Mouse (Mus musculus) MEL (cell line): ENCODE measurements around the gene Tlr12. TPM values are rescaled to one million over a fixed set of nuclear protein-coding genes. Genes with fewer than 3 reads are reported as not detected.

Experiments used
- DNase-seq: peaks from one replicate; pipeline ENCODE4 v3.0.0; 2011; ENCODE audit warnings: low read depth, low spot score
- H3K27ac ChIP-seq: 2 replicates; pipeline ENCODE4 v1.5.1; 2012; ENCODE audit warnings: low read depth, mild to moderate bottlenecking, control low read depth, low read length, moderate library complexity; ENCODE audit not compliant: control insufficient read depth
- H3K27me3 ChIP-seq, 2 experiments: fragments of 150-350 bp in 1 of 2; sonication (generic) in 1 of 2; 2 replicates each; pipeline ENCODE4 v1.6.1; 2012; ENCODE audit warnings: low read length in 2 of 2, mild to moderate bottlenecking in 2 of 2, improper control_type of control experiment in 1 of 2, moderate library complexity in 1 of 2; ENCODE audit not compliant: insufficient read depth in 2 of 2, control insufficient read depth in 1 of 2
- H3K36me3 ChIP-seq, 2 experiments: 2 replicates each; pipeline ENCODE4 v1.6.1; 2012 to 2014; ENCODE audit warnings: low read length in 2 of 2, improper control_type of control experiment in 1 of 2, inconsistent platforms in 1 of 2, mild to moderate bottlenecking in 1 of 2; ENCODE audit not compliant: insufficient read depth in 2 of 2, control insufficient read depth in 1 of 2
- H3K4me1 ChIP-seq, 2 experiments: fragments of 150-350 bp in 1 of 2; sonication (generic) in 1 of 2; 2 replicates each; pipeline ENCODE4 v1.6.1; 2012; ENCODE audit warnings: low read length in 2 of 2, improper control_type of control experiment in 1 of 2, mild to moderate bottlenecking in 1 of 2; ENCODE audit not compliant: insufficient read depth in 2 of 2, control insufficient read depth in 1 of 2
- H3K4me3 ChIP-seq, 2 experiments: fragments of 150-350 bp in 1 of 2; sonication (generic) in 1 of 2; 2 replicates each; pipeline ENCODE4 v1.5.1; 2012; ENCODE audit warnings: low read depth in 2 of 2, low read length in 2 of 2, mild to moderate bottlenecking in 2 of 2, moderate library complexity in 2 of 2, control low read depth in 1 of 2, improper control_type of control experiment in 1 of 2; ENCODE audit not compliant: control insufficient read depth in 1 of 2, insufficient read depth in 1 of 2
- H3K79me2 ChIP-seq: 2 replicates; pipeline ENCODE4 v1.6.1; 2012; ENCODE audit warnings: mild to moderate bottlenecking, low read length, moderate library complexity; ENCODE audit not compliant: control insufficient read depth, poor library complexity, insufficient read depth
- H3K9ac ChIP-seq: 2 replicates; pipeline ENCODE4 v1.6.1; 2012; ENCODE audit warnings: low read depth, mild to moderate bottlenecking, control low read depth, low read length, moderate library complexity; ENCODE audit not compliant: control insufficient read depth, poor library complexity, severe bottlenecking
- H3K9me3 ChIP-seq: fragments of 150-350 bp; sonication (generic); replicated peaks from 2 replicates; pipeline ENCODE4 v1.6.1; 2012; ENCODE audit warnings: mild to moderate bottlenecking, low read length, improper control_type of control experiment, moderate library complexity; ENCODE audit not compliant: insufficient read depth
- CHD2 ChIP-seq: IDR thresholded peaks from 2 replicates; pipeline ENCODE4 v1.6.1; 2011; ENCODE audit warnings: low read length, improper control_type of control experiment
- CTCF ChIP-seq, 3 experiments: IDR thresholded peaks in 2 of 3; conservative IDR thresholded peaks in 1 of 3; 2 replicates each; pipeline ENCODE4 v1.5.1; 2011 to 2012; ENCODE audit warnings: low read length in 3 of 3, low read depth in 2 of 3, mild to moderate bottlenecking in 2 of 3, improper control_type of control experiment in 1 of 3, inconsistent platforms in 1 of 3, mixed read lengths in 1 of 3, moderate library complexity in 1 of 3; ENCODE audit not compliant: control insufficient read depth in 1 of 3, insufficient read depth in 1 of 3, poor library complexity in 1 of 3, severe bottlenecking in 1 of 3
- EP300 ChIP-seq, 2 experiments: IDR thresholded peaks; 2 replicates each; pipeline ENCODE4 v1.6.1; 2011; ENCODE audit warnings: improper control_type of control experiment in 2 of 2, low read length in 2 of 2, low read depth in 1 of 2, mild to moderate bottlenecking in 1 of 2
- GABPA ChIP-seq: IDR thresholded peaks from 2 replicates; pipeline ENCODE4 v1.6.1; 2012; ENCODE audit warnings: low read depth, mild to moderate bottlenecking, inconsistent platforms, low read length, improper control_type of control experiment, moderate library complexity
- HCFC1 ChIP-seq: IDR thresholded peaks from 2 replicates; pipeline ENCODE4 v1.6.1; 2012; ENCODE audit warnings: low read depth, mild to moderate bottlenecking, inconsistent platforms, low read length, improper control_type of control experiment, moderate library complexity
- JUND ChIP-seq: IDR thresholded peaks from 2 replicates; pipeline ENCODE4 v1.6.1; 2011; ENCODE audit warnings: low read depth, mild to moderate bottlenecking, improper control_type of control experiment, low read length
- MAFK ChIP-seq: IDR thresholded peaks from 2 replicates; pipeline ENCODE4 v1.6.1; 2011; ENCODE audit warnings: low read depth, mild to moderate bottlenecking, low read length, improper control_type of control experiment, borderline replicate concordance
- MAX ChIP-seq: IDR thresholded peaks from 2 replicates; pipeline ENCODE4 v1.6.1; 2011; ENCODE audit warnings: low read length, improper control_type of control experiment
- MEF2A ChIP-seq: IDR thresholded peaks from 2 replicates; pipeline ENCODE4 v1.6.1; 2014; ENCODE audit warnings: low read depth, mild to moderate bottlenecking, inconsistent platforms, low read length, improper control_type of control experiment; ENCODE audit not compliant: poor library complexity, insufficient replicate concordance, severe bottlenecking; ENCODE audit errors: extremely low read depth
- MXI1 ChIP-seq: IDR thresholded peaks from 2 replicates; pipeline ENCODE4 v1.6.1; 2011; ENCODE audit warnings: mild to moderate bottlenecking, low read depth, low read length, improper control_type of control experiment
- MYB ChIP-seq: IDR thresholded peaks from 2 replicates; pipeline ENCODE4 v1.6.1; 2011; ENCODE audit warnings: mild to moderate bottlenecking, low read depth, low read length, improper control_type of control experiment
- POLR2AphosphoS2 ChIP-seq: IDR thresholded peaks from 2 replicates; pipeline ENCODE4 v1.6.1; 2011; ENCODE audit warnings: low read length, improper control_type of control experiment
- POLR2AphosphoS5 ChIP-seq: IDR thresholded peaks from 2 replicates; pipeline ENCODE4 v1.6.1; 2012; ENCODE audit warnings: low read depth, borderline replicate concordance, mild to moderate bottlenecking, inconsistent platforms, low read length, moderate library complexity, mixed read lengths
- RAD21 ChIP-seq: IDR thresholded peaks from 2 replicates; pipeline ENCODE4 v1.6.1; 2011; ENCODE audit warnings: mild to moderate bottlenecking, low read depth, low read length, improper control_type of control experiment
- SIN3A ChIP-seq: IDR thresholded peaks from 2 replicates; pipeline ENCODE4 v1.6.1; 2012; ENCODE audit warnings: low read length, improper control_type of control experiment, inconsistent platforms
- TAL1 ChIP-seq: IDR thresholded peaks from 2 replicates; pipeline ENCODE4 v1.6.1; 2012; ENCODE audit warnings: mild to moderate bottlenecking, inconsistent platforms, low read length, moderate library complexity, mixed read lengths
- TCF12 ChIP-seq: IDR thresholded peaks from 2 replicates; pipeline ENCODE4 v1.6.1; 2014; ENCODE audit warnings: low read depth, mild to moderate bottlenecking, inconsistent platforms, low read length, improper control_type of control experiment, moderate library complexity
- UBTF ChIP-seq: IDR thresholded peaks from 2 replicates; pipeline ENCODE4 v1.6.1; 2012; ENCODE audit warnings: low read depth, mild to moderate bottlenecking, inconsistent platforms, low read length, improper control_type of control experiment, moderate library complexity, borderline replicate concordance; ENCODE audit not compliant: insufficient read depth
- USF1 ChIP-seq: IDR thresholded peaks from 2 replicates; pipeline ENCODE4 v1.6.1; 2014; ENCODE audit warnings: low read depth, mild to moderate bottlenecking, inconsistent platforms, low read length, improper control_type of control experiment, moderate library complexity
- USF2 ChIP-seq, 2 experiments: IDR thresholded peaks; 2 replicates each; pipeline ENCODE4 v1.6.1; 2011 to 2012; ENCODE audit warnings: improper control_type of control experiment in 2 of 2, low read length in 2 of 2, borderline replicate concordance in 1 of 2, inconsistent platforms in 1 of 2, low read depth in 1 of 2, mild to moderate bottlenecking in 1 of 2; ENCODE audit not compliant: insufficient read depth in 1 of 2
- ZMIZ1 ChIP-seq: IDR thresholded peaks from 2 replicates; pipeline ENCODE4 v1.6.1; 2012; ENCODE audit warnings: low read depth, mild to moderate bottlenecking, inconsistent platforms, low read length, improper control_type of control experiment, moderate library complexity
- ZNF384 ChIP-seq: IDR thresholded peaks from 2 replicates; pipeline ENCODE4 v1.6.1; 2012; ENCODE audit warnings: low read depth, mild to moderate bottlenecking, inconsistent platforms, low read length, improper control_type of control experiment
- polyA plus RNA-seq, 2 experiments: library from polyadenylated mRNA; stranded (reverse) in 1 of 2; unstranded in 1 of 2; fragments of >175 nt in 1 of 2; fragments of >200 nt in 1 of 2; gene quantifications; 2 replicates each; pipeline versions ENCODE4 v1.2.1 to v1.2.4; 2012; ENCODE audit warnings: low replicate concordance in 2 of 2, low read depth in 1 of 2; ENCODE audit not compliant: insufficient read length in 2 of 2, insufficient read depth in 1 of 2, missing spikeins in 1 of 2
- total RNA-seq: library from RNA; depleted of rRNA; stranded (reverse); fragments of 300-350 nt; gene quantifications from 2 replicates; pipeline ENCODE4 v1.2.3, GENCODE M21; 2012

Gene Tlr12
- total and polyA plus RNA-seq, 3 experiments: not detected

DNA sequence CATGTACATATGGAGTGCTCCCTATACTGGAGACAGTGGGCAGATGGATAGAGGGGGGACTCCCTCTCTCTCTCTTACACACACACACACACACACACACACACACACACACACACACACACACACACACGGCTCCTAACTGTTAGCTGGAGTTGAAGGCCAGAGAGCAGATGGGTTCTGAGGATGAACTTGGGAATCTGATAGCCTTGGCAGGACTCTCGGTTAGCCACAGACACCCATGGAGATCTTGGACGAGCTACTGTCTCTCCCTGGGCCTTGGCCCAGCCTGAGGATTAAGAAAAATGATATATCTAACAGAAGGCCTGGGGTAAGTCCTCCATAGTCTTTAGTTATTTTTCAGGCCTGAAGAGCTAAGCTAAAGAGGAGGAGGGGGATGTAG lies 33.1 kb upstream of the Tlr12 start:
- Histone ChIP-seq H3K36me3 (no peaks in the 10 kb centered on the region), H3K9me3 (no peaks in the 10 kb centered on the region), H3K79me2 (no peaks in the 10 kb centered on the region), H3K4me3 (no peak overlapping the region), H3K27me3 (no peaks in the 10 kb centered on the region; a peak in 2 of 4 replicates), H3K4me1 (no peaks in the 10 kb centered on the region), H3K27ac (no peak overlapping the region), H3K9ac (no peak overlapping the region)
- no peak for DNase-seq
- no peak for TF ChIP-seq JUND
- TF ChIP-seq USF2 (IDR thresholded peaks at IDR 0.05; ENCODE audit: borderline replicate concordance in 1 of 2, insufficient read depth in 1 of 2, low read depth in 1 of 2, low read length in 2 of 2): no peak
- TF ChIP-seq CHD2: no peak
- no peak for TF ChIP-seq HCFC1
- TF ChIP-seq TAL1: no peak
- no peak for TF ChIP-seq MAX
- TF ChIP-seq MEF2A: no peak
- no peak for TF ChIP-seq ZMIZ1
- no peak for TF ChIP-seq USF1
- no peak for TF ChIP-seq EP300 (IDR thresholded peaks at IDR 0.05; ENCODE audit: low read depth in 1 of 2, low read length in 2 of 2)
- no peak for TF ChIP-seq RAD21
- TF ChIP-seq GABPA: no peak
- no peak for TF ChIP-seq CTCF (IDR thresholded peaks at IDR 0.05 in 2 of 3, conservative IDR thresholded peaks at IDR 0.05 in 1 of 3; ENCODE audit: control insufficient read depth in 1 of 3, insufficient read depth in 1 of 3, low read depth in 2 of 3, low read length in 3 of 3, poor library complexity in 1 of 3, severe bottlenecking in 1 of 3)
- no peak for TF ChIP-seq POLR2AphosphoS2
- TF ChIP-seq MAFK: no peak
- TF ChIP-seq UBTF: no peak
- no peak for TF ChIP-seq MXI1
- TF ChIP-seq ZNF384: no peak
- no peak for TF ChIP-seq SIN3A

DNA sequence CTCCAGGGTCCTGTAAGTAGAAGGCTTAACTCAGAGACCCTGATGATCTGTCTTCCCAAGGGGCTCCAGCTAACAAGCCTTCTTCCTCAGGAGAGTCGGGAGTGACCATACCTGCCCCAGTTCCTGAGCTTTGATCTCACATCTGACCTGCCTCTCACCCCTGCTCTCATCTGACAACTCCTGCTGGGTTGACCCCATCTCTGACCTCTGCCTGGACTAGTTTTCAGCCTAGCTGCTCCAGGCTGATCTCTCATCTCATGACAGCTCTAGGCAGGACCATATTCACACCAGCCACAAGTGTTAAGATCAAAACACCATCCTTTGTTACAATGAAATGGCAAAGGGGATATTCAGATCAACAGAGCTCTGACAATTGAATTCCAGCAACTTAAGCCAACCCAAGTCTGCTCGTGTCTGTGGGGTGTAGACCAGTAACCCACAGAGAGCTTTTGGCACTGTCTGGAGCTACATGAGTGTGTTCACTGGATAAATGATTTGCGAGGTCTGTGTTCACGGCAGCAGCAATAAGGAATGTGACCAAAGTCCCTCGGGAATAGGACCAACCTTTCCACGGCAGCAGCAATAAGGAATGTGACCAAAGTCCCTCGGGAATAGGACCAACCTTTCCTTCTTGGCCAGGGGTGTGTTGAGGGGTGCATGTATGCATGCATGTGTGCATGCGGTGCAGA lies 30.3 kb upstream of the Tlr12 start:
- Histone ChIP-seq H3K36me3 (no peaks in the 10 kb centered on the region), H3K27ac (no peak overlapping the region), H3K27me3 (no peaks in the 10 kb centered on the region; a peak in 2 of 4 replicates), H3K9me3 (no peaks in the 10 kb centered on the region), H3K79me2 (no peaks in the 10 kb centered on the region), H3K4me3 (no peak overlapping the region), H3K9ac (no peak overlapping the region), H3K4me1 (no peaks in the 10 kb centered on the region)
- DNase-seq: no peak
- TF ChIP-seq POLR2AphosphoS5 (no peak), TCF12 (no peak), MYB (no peak), POLR2AphosphoS2 (no peak), MAFK (no peak), MAX (no peak)
